Mouse (Mus musculus) stomach, embryonic 15.5 days (tissue): ENCODE data around the gene Clk3. TPM values are rescaled to one million over a fixed set of nuclear protein-coding genes. Genes with fewer than 3 reads are reported as not detected.

ENCODE experiments used
- ATAC-seq: fragments of 200-750 bp; cut with Nextera tagmentation; 2 replicates; pipeline ENCODE4 v1.8.0; 2017; ENCODE audit warnings: low read depth, moderate number of reproducible peaks, moderate TSS enrichment; ENCODE audit not compliant: insufficient read depth, low FRiP score
- H3K27ac ChIP-seq: fragments of 300-500 bp; sonication (generic); 2 replicates; pipeline ENCODE4 v1.5.1; 2015; ENCODE audit warnings: mild to moderate bottlenecking, inconsistent platforms
- H3K27me3 ChIP-seq: fragments of 300-500 bp; sonication (generic); replicated peaks from 2 replicates; pipeline ENCODE4 v1.6.1; 2015; ENCODE audit warnings: inconsistent platforms
- H3K36me3 ChIP-seq: fragments of 300-500 bp; sonication (generic); 2 replicates; pipeline ENCODE4 v1.6.1; 2015; ENCODE audit warnings: inconsistent platforms
- H3K4me1 ChIP-seq: fragments of 300-500 bp; sonication (generic); 2 replicates; pipeline ENCODE4 v1.6.1; 2015; ENCODE audit warnings: inconsistent platforms
- H3K4me2 ChIP-seq: fragments of 300-500 bp; sonication (generic); 2 replicates; pipeline ENCODE4 v1.6.1; 2015; ENCODE audit warnings: mild to moderate bottlenecking, inconsistent platforms
- H3K4me3 ChIP-seq: fragments of 300-500 bp; sonication (generic); replicated peaks from 2 replicates; pipeline ENCODE4 v1.5.1; 2015; ENCODE audit warnings: inconsistent platforms
- H3K9ac ChIP-seq: fragments of 300-500 bp; sonication (generic); 2 replicates; pipeline ENCODE4 v1.6.1; 2015; ENCODE audit warnings: inconsistent platforms
- H3K9me3 ChIP-seq: fragments of 300-500 bp; sonication (generic); 2 replicates; pipeline ENCODE4 v1.6.1; 2016; ENCODE audit warnings: inconsistent platforms
- WGBS: fragments of 180-500 bp; shearing (Covaris S2); methylation state at CpG from one replicate; pipeline ENCODE4 v1.1.7; 2015; 5-methylcytosine and 5-hydroxymethylcytosine counted together
- polyA plus RNA-seq: library from polyadenylated mRNA; unstranded; fragments of >200 nt; fragmentation: Nextera tagmentation; extraction: Ambion mirVana; gene quantifications from 2 replicates; pipeline ENCODE4 v1.2.1, GENCODE M21; 2015

The Clk3 gene
- polyA plus RNA-seq, 1 experiment from 2014 or later: 69.6 TPM

DNA sequence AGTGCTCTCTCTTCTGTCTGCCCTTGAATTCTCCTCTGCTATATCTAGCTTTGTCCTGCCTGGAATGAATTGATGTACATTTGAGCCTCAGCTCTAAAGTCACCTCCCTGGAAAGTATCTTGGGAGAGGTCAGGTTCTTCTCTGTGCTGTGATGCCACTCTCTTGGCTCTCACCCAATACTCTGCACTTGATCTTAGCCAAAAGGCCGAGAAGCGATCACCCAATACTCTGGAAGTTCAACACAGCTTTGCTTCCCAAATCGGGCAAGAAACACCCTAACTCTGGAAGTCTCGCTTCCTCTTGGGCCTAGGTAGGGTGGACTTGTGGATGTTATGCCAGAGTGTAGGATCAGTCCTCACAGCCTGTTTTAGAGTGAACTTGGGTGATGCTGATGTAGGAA is 1.6 kb upstream of the Clk3 start:
- Histone ChIP-seq H3K9me3 (no peaks in the 10 kb centered on the region), H3K27ac (no peak overlapping the region), H3K4me3 (no peak overlapping the region), H3K4me1 (peaks cover 25% of the 10 kb centered on the region), H3K36me3 (no peaks in the 10 kb centered on the region), H3K4me2 (no peak overlapping the region), H3K27me3 (no peaks in the 10 kb centered on the region), H3K9ac (no peak overlapping the region)
- 93% methylated on average over 4 of the region's 4 CpGs for WGBS
- no peak for ATAC-seq

DNA sequence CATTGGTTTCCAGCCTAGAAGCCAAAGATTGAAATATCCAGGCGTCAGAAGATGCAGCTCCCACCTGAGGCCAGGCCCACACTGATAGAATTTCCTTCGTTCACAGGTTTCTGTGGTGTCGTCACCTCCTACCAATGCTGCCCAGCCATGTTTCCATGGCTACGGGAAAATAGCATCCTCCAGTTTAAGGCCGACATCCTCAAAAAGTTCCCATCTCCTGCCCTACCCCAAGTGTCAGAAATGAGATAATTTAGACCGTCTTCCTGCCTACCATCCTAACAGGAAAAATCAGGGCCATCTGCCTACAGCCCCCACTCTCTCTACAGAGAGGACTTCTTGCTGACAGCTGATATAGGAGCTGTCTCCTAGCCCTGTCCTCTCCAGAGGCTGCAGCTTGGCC is 771 bp upstream of the Clk3 start:
- Histone ChIP-seq H3K36me3 (0 out of 2 replicates have a peak, but pooled peaks cover 1% of the 10 kb centered on the region), H3K4me1 (peaks cover 33% of the 10 kb centered on the region), H3K4me2 (peak overlapping the region; percentile 89), H3K4me3 (peak overlapping the region; percentile 90), H3K9ac (no peak overlapping the region), H3K27ac (no peak overlapping the region; the same call in 1 of the 2 replicates), H3K9me3 (no peaks in the 10 kb centered on the region), H3K27me3 (no peaks in the 10 kb centered on the region)
- WGBS: 48% methylated on average over 6 of the region's 6 CpGs
- no peak for ATAC-seq

DNA sequence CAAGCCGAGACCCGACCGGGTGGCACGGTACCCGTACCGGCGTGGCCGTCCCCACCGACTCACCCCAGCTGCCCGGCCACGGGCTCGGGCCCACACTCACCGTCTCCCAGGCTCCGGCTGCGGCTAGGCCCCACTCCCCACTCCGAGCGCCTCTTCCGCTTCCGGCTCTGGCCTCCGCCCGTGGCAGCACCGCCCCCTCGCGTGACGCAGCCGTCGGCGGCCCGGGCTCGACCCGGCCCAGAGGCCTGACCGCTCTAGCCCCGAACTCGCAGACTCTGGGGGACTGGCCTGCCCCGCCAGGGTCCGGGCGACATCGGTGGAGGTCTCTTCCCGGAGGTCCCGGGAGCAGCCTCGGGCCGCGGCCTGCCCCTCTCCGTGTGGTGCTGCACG is 691 bp downstream of the Clk3 start:
- Histone ChIP-seq H3K27me3 (no peaks in the 10 kb centered on the region), H3K4me2 (peak overlapping the region; percentile 89), H3K4me3 (peak overlapping the region; percentile 90), H3K9me3 (no peaks in the 10 kb centered on the region), H3K27ac (peak overlapping the region; percentile 99), H3K9ac (peak overlapping the region; percentile 94), H3K4me1 (peaks cover 33% of the 10 kb centered on the region), H3K36me3 (peaks cover 16% of the 10 kb centered on the region)
- peak; percentile 90 for ATAC-seq
- WGBS: under 1% methylated on average over 37 of the region's 45 CpGs

DNA sequence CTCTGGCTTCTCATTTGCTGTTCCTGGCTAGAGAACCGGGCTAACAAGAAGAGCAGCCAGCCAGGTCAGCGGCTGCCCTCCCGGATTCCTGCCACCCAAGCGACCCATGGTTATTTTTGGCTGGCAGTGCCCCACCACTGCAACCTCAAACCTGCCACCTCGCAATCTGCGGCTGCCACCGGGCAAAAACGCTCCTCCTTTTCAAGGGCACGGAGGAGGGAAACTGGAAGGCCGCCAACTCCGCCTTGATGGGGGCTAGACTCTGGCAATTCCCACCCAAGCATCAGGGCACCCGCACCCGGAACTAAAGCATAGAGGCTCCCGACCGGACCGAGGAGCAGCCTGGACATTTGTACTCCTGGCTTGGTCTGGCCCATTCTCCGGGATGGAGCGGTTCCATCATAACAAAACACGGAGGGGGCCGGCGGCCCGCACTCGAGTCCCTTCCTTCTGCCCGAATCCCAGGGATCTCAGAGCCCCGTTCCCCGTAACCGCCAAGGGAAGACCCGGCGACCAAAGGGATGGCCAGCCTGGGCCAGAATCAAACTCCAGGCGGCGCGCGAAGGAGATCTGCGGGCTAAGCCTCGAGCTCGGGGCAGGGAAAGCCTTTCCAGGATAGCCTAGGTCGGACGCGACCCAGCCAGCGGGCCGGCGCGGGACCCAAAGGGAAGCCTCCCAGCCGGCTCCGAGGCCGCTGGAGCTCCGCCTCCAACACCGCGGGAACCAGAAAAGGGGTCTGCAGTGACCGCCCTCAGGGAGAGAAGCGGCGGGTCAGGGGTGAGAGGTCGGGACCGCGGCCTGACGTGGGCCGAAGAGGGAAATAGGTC is 1.3 kb downstream of the Clk3 start:
- H3K4me3 ChIP-seq: peak overlapping the region; percentile 90
- peak overlapping the region; percentile 94 for H3K9ac ChIP-seq
- ATAC-seq: peak; percentile 19
- H3K9me3 ChIP-seq: no peaks in the 10 kb centered on the region
- peak overlapping the region; percentile 89 for H3K4me2 ChIP-seq
- H3K27ac ChIP-seq: peak overlapping the region; percentile 99
- peaks cover 33% of the 10 kb centered on the region for H3K4me1 ChIP-seq
- H3K27me3 ChIP-seq: no peaks in the 10 kb centered on the region
- under 1% methylated on average over 55 of the region's 57 CpGs for whole genome bisulfite sequencing
- peaks cover 22% of the 10 kb centered on the region for H3K36me3 ChIP-seq

DNA sequence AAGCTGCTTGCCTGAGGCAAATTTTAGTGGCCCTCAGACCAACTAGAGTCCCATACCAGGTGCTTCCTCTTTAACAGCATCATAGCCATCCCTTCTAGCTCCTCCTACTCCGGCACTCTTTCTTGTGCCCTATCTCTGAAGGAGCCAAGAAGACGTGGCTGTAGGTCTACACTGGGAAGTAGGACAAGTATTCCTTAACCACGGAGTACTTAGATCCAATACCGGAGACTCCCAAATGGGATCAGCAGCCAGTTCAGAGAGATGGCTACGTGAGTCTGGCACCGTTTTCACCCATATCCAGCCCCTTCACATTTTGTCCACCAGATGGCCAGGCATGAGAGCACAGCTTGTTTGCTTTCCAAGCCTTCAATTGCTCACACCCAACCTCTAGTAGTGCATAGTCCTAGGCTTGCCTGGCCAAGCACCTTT is 3.1 kb downstream of the Clk3 start:
- Histone ChIP-seq H3K27me3 (no peaks in the 10 kb centered on the region), H3K9me3 (no peaks in the 10 kb centered on the region), H3K4me1 (peaks cover 33% of the 10 kb centered on the region), H3K4me2 (peak overlapping the region; percentile 89), H3K4me3 (peak overlapping the region; percentile 90; the same call in 1 of the 2 replicates), H3K36me3 (peaks cover 37% of the 10 kb centered on the region), H3K9ac (no peak overlapping the region), H3K27ac (no peak overlapping the region)
- 51% methylated on average over 6 of the region's 6 CpGs for WGBS
- no peak for ATAC-seq

DNA sequence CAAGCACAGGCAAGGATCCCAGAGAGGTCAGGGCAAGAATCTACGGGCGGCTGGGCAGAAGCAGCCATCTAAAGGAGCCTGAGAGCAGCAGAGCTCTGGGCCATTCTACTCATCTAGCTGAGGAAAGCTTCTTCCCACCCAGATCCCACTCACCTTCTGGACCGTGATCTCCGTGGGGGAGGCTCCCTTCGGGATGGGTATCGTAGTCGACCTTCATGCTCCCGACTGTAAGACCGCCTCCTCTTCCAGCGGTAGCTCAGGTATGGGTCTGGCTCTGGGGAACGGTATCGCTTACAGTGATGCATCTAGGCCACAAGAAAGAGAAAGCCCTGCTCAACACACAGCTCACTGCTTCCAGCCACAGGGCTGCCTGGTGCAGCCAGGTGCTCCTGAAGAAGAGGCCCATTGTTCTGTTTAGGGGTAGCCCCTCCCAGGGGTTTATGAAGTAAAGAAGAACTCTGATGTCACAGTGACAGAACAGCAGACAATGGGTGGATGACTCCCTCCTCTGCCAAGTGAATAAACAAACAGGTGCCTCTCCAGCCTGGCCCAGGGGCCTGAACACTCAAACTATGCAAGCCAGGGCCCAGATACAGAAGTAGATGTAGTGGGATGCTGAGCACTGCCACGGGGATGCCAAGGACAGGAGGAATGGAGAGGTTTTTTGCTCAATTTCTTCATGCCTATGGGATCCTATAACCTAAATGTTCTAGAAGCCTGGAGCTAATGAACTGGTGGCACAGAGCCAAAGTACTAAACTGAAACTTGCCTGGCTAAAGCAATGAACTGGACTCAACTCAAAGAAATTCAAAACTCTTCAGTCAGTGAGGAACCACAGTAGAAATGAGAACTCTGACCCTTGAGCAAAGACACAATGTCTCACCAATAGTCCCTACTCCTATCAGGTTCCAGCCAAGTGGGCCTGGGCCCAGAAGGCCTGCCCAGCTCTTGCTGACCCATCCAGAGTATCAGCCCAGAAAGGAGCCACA is 3.8 kb downstream of the Clk3 start:
- no peaks in the 10 kb centered on the region for H3K27me3 ChIP-seq
- ATAC-seq: no peak
- peak overlapping the region; percentile 90; the same call in 1 of the 2 replicates for H3K4me3 ChIP-seq
- peaks cover 45% of the 10 kb centered on the region for H3K36me3 ChIP-seq
- WGBS: 88% methylated on average over 13 of the region's 13 CpGs
- no peak overlapping the region for H3K9ac ChIP-seq
- peaks cover 33% of the 10 kb centered on the region for H3K4me1 ChIP-seq
- no peak overlapping the region for H3K27ac ChIP-seq
- peak overlapping the region; percentile 89 for H3K4me2 ChIP-seq
- H3K9me3 ChIP-seq: no peaks in the 10 kb centered on the region

DNA sequence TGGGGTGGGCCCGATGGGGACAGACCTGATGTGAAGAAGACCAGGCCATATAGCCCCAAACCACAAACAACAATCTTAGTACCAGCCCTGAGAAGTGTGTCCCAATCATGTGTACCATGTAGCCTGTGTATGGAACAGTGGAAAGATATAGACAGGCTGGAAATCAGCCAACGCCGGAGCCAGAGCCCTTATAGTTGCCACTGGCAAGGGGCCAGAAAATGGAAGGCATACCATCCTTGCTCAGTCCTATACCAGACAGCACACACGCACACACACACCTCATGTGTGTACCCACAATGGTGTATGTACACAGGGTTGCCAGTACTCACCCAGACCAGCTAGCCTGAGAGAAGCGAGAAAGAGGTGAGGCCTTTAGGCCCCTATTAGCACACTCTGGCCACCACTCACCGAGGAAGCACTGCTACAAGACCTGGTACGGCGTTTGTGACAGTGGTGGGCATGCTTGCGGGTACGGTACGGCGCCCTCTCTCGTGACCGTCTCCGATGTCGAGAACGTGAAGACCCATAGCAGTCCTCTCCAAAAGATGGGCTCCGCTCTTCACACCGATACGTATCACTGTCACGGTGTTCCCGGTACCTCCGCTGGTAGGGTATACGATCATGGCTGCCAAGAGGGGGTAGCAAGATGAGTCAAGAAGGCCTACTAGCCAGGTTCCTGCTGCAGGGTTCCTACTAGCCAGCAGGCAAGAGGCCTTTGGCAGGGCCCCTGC is 5.1 kb downstream of the Clk3 start:
- H3K4me2 ChIP-seq: no peak overlapping the region
- no peaks in the 10 kb centered on the region for H3K27me3 ChIP-seq
- peaks cover 51% of the 10 kb centered on the region for H3K36me3 ChIP-seq
- no peak for ATAC-seq
- H3K4me3 ChIP-seq: no peak overlapping the region
- WGBS: 94% methylated on average over 24 of the region's 24 CpGs
- no peaks in the 10 kb centered on the region for H3K9me3 ChIP-seq
- H3K4me1 ChIP-seq: peaks cover 27% of the 10 kb centered on the region
- H3K27ac ChIP-seq: no peak overlapping the region
- no peak overlapping the region for H3K9ac ChIP-seq

DNA sequence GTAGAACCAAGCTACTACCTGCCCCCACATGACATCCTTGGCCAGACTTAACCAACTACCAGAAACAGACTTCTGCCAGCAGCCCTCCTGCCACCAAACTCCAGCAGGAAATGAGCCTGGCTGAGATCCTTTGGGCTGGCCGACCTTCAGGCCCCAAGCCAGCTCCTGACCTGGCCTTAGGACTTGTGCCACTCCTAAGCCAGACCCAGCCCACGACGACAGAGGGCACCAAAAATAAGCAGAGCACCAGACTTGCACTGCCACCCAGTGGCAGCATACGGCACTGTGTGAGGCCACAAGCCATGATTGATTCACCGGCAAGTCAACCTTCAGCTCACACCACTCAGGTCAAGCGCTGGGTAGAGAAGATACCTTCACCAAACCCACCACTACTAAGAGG is 6.4 kb downstream of the Clk3 start:
- Histone ChIP-seq H3K9ac (no peak overlapping the region), H3K27ac (no peak overlapping the region), H3K4me1 (peaks cover 27% of the 10 kb centered on the region), H3K4me2 (no peak overlapping the region), H3K4me3 (no peak overlapping the region), H3K9me3 (no peaks in the 10 kb centered on the region), H3K36me3 (peaks cover 64% of the 10 kb centered on the region), H3K27me3 (no peaks in the 10 kb centered on the region)
- WGBS: 12% methylated on average over 6 of the region's 6 CpGs
- 0 out of 2 replicates have a peak, but pooled peaks have one; percentile 13 for ATAC-seq

DNA sequence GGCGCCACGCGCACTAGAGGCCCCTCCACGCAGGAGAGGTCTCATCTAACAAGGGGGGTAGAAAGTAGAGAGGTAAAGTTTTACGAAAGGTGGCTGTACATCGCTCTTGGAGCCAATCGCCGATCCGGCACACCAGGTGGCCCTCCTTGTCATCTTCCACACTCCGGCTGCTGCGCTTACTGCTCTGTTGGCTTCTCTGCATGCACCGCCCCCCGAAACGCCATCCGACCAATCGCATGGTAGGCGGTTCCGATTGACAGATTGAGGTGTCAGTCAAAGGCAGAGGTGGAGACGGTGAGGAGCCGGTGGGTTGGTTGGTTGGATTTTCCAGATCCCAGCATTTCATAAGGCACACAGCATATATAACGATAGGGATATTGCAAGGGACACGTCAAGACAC is 7.1 kb downstream of the Clk3 start:
- 90% methylated on average over 22 of the region's 22 CpGs for WGBS
- ATAC-seq: no peak
- no peak overlapping the region for H3K27ac ChIP-seq
- H3K27me3 ChIP-seq: no peaks in the 10 kb centered on the region
- no peak overlapping the region for H3K9ac ChIP-seq
- H3K9me3 ChIP-seq: no peaks in the 10 kb centered on the region
- no peak overlapping the region for H3K4me3 ChIP-seq
- H3K36me3 ChIP-seq: peaks cover 71% of the 10 kb centered on the region
- no peak overlapping the region for H3K4me2 ChIP-seq
- H3K4me1 ChIP-seq: peaks cover 21% of the 10 kb centered on the region

DNA sequence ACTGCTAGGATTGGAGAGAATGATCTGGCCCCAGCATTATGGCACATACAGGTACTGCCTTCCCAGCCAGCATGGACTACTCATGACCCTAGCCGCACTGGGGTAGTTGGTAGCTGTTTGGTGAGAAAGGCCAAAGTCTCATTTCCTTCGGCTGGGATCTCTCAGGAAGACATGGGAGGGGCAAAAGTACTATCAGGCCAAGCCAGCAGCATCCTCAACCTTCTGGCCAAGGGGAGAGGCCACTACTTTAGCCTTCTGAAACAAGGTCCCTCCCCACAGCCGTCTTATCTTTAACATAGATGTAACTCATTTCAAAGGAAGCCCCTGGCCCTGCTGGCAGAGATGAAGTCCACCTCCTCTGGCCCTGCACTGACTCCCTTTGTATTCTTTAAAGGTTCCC is 8.1 kb downstream of the Clk3 start:
- peaks cover 11% of the 10 kb centered on the region for H3K4me1 ChIP-seq
- no peak overlapping the region for H3K4me2 ChIP-seq
- no peaks in the 10 kb centered on the region for H3K9me3 ChIP-seq
- H3K27ac ChIP-seq: no peak overlapping the region
- 72% methylated on average over 3 of the region's 3 CpGs for WGBS
- H3K4me3 ChIP-seq: no peak overlapping the region
- no peak overlapping the region for H3K9ac ChIP-seq
- peaks cover 81% of the 10 kb centered on the region for H3K36me3 ChIP-seq
- no peaks in the 10 kb centered on the region for H3K27me3 ChIP-seq
- ATAC-seq: peak; percentile 44; the same call in 1 of the 2 replicates

DNA sequence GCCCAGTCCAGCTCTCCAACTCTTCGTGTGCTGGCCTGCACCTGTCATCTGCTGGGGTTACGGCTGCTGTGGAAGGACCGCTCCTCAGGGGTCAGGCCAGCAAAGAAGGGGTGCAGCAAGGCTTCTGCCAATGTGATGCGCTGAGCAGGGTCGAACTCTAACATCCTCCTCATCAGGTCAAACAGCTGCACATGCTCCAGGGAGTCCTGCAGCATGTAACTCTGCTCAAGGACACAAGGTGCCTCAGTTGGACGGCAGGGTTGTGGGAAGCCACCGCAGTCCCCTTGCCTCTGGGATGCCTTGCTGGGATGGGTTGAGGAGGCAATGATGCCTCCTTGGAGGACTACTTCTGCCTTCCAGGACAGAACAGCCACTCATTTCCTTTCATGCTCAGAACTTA is 14.8 kb downstream of the Clk3 start:
- Histone ChIP-seq H3K9me3 (no peaks in the 10 kb centered on the region), H3K27me3 (no peaks in the 10 kb centered on the region), H3K9ac (no peak overlapping the region), H3K4me2 (no peak overlapping the region), H3K4me1 (no peaks in the 10 kb centered on the region), H3K27ac (no peak overlapping the region), H3K4me3 (no peak overlapping the region), H3K36me3 (peaks cover 81% of the 10 kb centered on the region)
- ATAC-seq: no peak
- 86% methylated on average over 7 of the region's 7 CpGs for WGBS
